Mouse (Mus musculus): ENCODE results near the gene Psma4.

- TF ChIP-seq POLR2A (IDR thresholded peaks at IDR 0.05; ENCODE audit: extremely low read depth, insufficient read depth, low read length) (no peak), CTCF (IDR thresholded peaks at IDR 0.05; ENCODE audit: low read depth, low read length) (no peak)
Measured at GRCm38 (mm10) chr9:54980674-54981073, 30.1 kb downstream of the Psma4 start, which contains the start of gene Chrna5.
